In genomic region chr16:7419655-7420281, GRCm38 (mm10) we compare ENCODE assay signal across 9 mouse cellular contexts.
A peak's percentile ranks its signal among the peaks of the same experiment; 100 is the strongest.
DNase-seq lines count a peak whose midpoint lies in the region; ATAC-seq lines count a peak whose summit lies in the region.
"Had no signal": no experiment of that assay in that cellular context is flagged by ENCODE, and none has a peak within 500 bp of the region (broad histone marks: within the 10 kb centered on the region; RNA-seq: fewer than 3 reads in every experiment).

No protein-coding gene starts in this region.

- 0 out of 2 replicates have a peak, but pooled peaks cover 5% of the 10 kb centered on the region for H3K4me1 ChIP-seq in lung, embryonic 16.5 days (replicated peaks; ENCODE audit: control insufficient read depth, insufficient read depth, low read length)
- peaks cover 9% of the 10 kb centered on the region for H3K4me1 ChIP-seq in forebrain, embryonic 16.5 days (replicated peaks; ENCODE audit: control insufficient read depth, insufficient read depth, low read length)
- H3K4me1 ChIP-seq in hindbrain, embryonic 10.5 days (replicated peaks), result peaks cover 10% of the 10 kb centered on the region
- no peaks in the 10 kb centered on the region for H3K4me1 ChIP-seq in liver, embryonic 16.5 days (ENCODE audit: control insufficient read depth, low read depth, low read length)

- no peaks in the 10 kb centered on the region for H3K36me3 ChIP-seq in lung, embryonic 16.5 days (ENCODE audit: control insufficient read depth, insufficient read depth, low read length)
- no peaks in the 10 kb centered on the region for H3K36me3 ChIP-seq in forebrain, embryonic 16.5 days (ENCODE audit: control insufficient read depth, insufficient read depth)
- no peaks in the 10 kb centered on the region for H3K36me3 ChIP-seq in hindbrain, embryonic 10.5 days
- no peaks in the 10 kb centered on the region for H3K36me3 ChIP-seq in liver, embryonic 16.5 days (ENCODE audit: control insufficient read depth, insufficient read depth)

- no peak for DNase-seq in lung, adult 18-20 months
- DNase-seq in hindbrain, embryonic 10.5 days (ENCODE audit: low spot score), result peak; percentile 15
- DNase-seq in layer of hippocampus, adult 8-10 months (ENCODE audit: low spot score in 2 of 2), result peak; percentile 33 to 39
- DNase-seq in right cerebral cortex, postnatal 10 days (ENCODE audit: low spot score in 2 of 2), result peak; percentile 62 to 71
- DNase-seq in spleen, postnatal 4 days (ENCODE audit: low spot score in 2 of 2), result no peak

- WGBS in lung, embryonic 16.5 days, result 12% methylated on average over 12 of the region's 12 CpGs
- WGBS in forebrain, embryonic 16.5 days, result 29% methylated on average over 12 of the region's 12 CpGs
- WGBS in hindbrain, embryonic 10.5 days, result 41% methylated on average over 12 of the region's 12 CpGs
- WGBS in liver, embryonic 16.5 days (ENCODE audit: insufficient replicate concordance), result 10% methylated on average over 12 of the region's 12 CpGs

- peak overlapping the region; percentile 48 for H3K4me2 ChIP-seq in lung, embryonic 16.5 days (ENCODE audit: low read depth, low read length)
- peak overlapping the region; percentile 29; the same call in 1 of the 2 replicates for H3K4me2 ChIP-seq in forebrain, embryonic 16.5 days (ENCODE audit: low read length)
- peak overlapping the region; percentile 30 for H3K4me2 ChIP-seq in liver, embryonic 16.5 days (ENCODE audit: low read depth, low read length)

- H3K9me3 ChIP-seq in lung, embryonic 16.5 days (ENCODE audit: control insufficient read depth, low read length), result no peaks in the 10 kb centered on the region
- H3K9me3 ChIP-seq in forebrain, embryonic 16.5 days (ENCODE audit: control insufficient read depth, low read length), result no peaks in the 10 kb centered on the region
- no peaks in the 10 kb centered on the region for H3K9me3 ChIP-seq in hindbrain, embryonic 10.5 days
- H3K9me3 ChIP-seq in liver, embryonic 16.5 days (replicated peaks; ENCODE audit: control insufficient read depth, low read length), result no peaks in the 10 kb centered on the region

- H3K27ac ChIP-seq in lung, embryonic 16.5 days (ENCODE audit: low read length), result peak overlapping the region; percentile 68
- no peak overlapping the region for H3K27ac ChIP-seq in forebrain, embryonic 16.5 days (ENCODE audit: low read length)
- peak overlapping the region; percentile 74 for H3K27ac ChIP-seq in hindbrain, embryonic 10.5 days
- H3K27ac ChIP-seq in liver, embryonic 16.5 days (ENCODE audit: low read length), result no peak overlapping the region

- H3K27me3 ChIP-seq in lung, embryonic 16.5 days (ENCODE audit: control insufficient read depth, insufficient read depth, low read depth, low read length), result no peaks in the 10 kb centered on the region
- H3K27me3 ChIP-seq in forebrain, embryonic 16.5 days (replicated peaks; ENCODE audit: control insufficient read depth, insufficient read depth, low read length), result no peaks in the 10 kb centered on the region
- no peaks in the 10 kb centered on the region for H3K27me3 ChIP-seq in hindbrain, embryonic 10.5 days (ENCODE audit: insufficient read depth, poor library complexity, severe bottlenecking)
- no peaks in the 10 kb centered on the region for H3K27me3 ChIP-seq in liver, embryonic 16.5 days (ENCODE audit: control insufficient read depth, insufficient read depth, low read depth, low read length)

- H3K9ac ChIP-seq in lung, embryonic 16.5 days (ENCODE audit: low read length), result 0 out of 2 replicates have a peak overlapping the region, but pooled peaks have one; percentile 39
- H3K9ac ChIP-seq in forebrain, embryonic 16.5 days (replicated peaks; ENCODE audit: low read depth, low read length), result no peak overlapping the region
- no peak overlapping the region for H3K9ac ChIP-seq in liver, embryonic 16.5 days (ENCODE audit: low read depth, low read length)

- H3K4me3 ChIP-seq in lung, embryonic 16.5 days (ENCODE audit: low read length), result peak overlapping the region; percentile 27
- no peak overlapping the region for H3K4me3 ChIP-seq in forebrain, embryonic 16.5 days (replicated peaks; ENCODE audit: low read length)
- no peak overlapping the region for H3K4me3 ChIP-seq in hindbrain, embryonic 10.5 days
- no peak overlapping the region for H3K4me3 ChIP-seq in liver, embryonic 16.5 days (ENCODE audit: low read depth, low read length)
- H3K4me3 ChIP-seq: myocyte had no signal

- ATAC-seq in lung, embryonic 16.5 days (ENCODE audit: low read depth), result peak; percentile 83
- peak; percentile 43; the same call in 1 of the 2 replicates for ATAC-seq in forebrain, embryonic 16.5 days
- peak; percentile 64 for ATAC-seq in liver, embryonic 16.5 days (ENCODE audit: low read depth)

Comparison
In these comparisons a context has a peak if more than half of its experiments do, and no peak if none do; other contexts are left out.
1. H3K27ac ChIP-seq: peak in lung, embryonic 16.5 days (single experiment) and hindbrain, embryonic 10.5 days (single experiment); none in forebrain, embryonic 16.5 days (single experiment) and liver, embryonic 16.5 days (single experiment).
2. DNase-seq: peak in hindbrain, embryonic 10.5 days (single experiment), layer of hippocampus, adult 8-10 months (2 of 2) and right cerebral cortex, postnatal 10 days (2 of 2); none in lung, adult 18-20 months (0 of 2) and spleen, postnatal 4 days (0 of 2).
3. Peak in every context shown above with its lines, with median percentiles within 50 percentile points of each other: ATAC-seq and H3K4me2 ChIP-seq.